Mouse (Mus musculus) retina, postnatal 7 days (tissue): ENCODE measurements around the gene St8sia4.

Source experiments
- DNase-seq: peaks from one replicate; pipeline ENCODE4 v3.0.0-alpha.2; 2012; ENCODE audit warnings: low read depth, low spot score

The St8sia4 gene

DNA sequence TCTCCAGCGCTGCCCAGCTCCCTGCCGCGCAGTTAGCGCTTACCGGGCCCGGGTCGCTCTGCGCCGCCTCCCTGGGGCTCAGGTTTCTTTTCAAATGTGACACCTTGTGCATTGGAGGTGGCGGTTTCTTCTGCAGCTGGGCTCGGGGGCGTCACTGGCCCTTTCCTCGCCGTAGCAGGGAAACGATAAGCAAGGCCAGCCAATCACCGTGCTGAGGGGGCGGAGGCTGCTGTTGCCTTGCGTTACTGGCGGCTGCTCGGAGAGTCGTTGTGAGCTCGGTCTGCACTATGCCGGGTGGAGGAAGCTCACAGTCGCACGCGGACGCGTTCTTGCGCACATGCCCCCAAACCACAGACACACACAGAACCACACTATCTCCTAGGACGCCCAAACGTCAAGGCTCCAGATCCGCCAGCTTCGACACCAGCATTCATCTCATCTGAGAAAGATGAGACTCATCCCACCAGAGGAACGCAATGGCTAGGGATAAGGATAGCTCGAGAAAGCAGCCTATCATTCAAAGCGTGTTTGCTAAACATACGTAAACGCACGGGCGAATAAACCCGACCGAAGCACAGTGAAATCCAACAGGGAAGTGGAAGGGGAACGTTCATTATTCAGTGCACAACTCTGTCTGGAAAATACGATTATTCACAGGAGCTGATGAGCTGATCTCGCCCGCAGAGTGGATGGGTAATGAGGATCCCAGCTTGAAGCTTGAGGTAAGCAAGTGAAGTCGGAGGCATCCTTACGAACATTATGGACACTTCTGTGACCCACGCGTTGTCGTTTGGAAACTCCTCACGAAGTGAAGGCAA is at the start of gene St8sia4:
Gene St8sia4 (minus strand): TSS at position 137 of the 818 bp plus-strand sequence.
- peak; percentile 58 for DNase-seq

- no peak for DNase-seq
These were observed 41.8 kb upstream of the St8sia4 start for GRCm38 (mm10) chr1:95709181-95709580.

GRCm38 (mm10) chr1:95699903-95700302 is 32.5 kb upstream of the St8sia4 start:
- no peak for DNase-seq

GRCm38 (mm10) chr1:95674052-95674451 is 6.7 kb upstream of the St8sia4 start:
- no peak for DNase-seq

DNA sequence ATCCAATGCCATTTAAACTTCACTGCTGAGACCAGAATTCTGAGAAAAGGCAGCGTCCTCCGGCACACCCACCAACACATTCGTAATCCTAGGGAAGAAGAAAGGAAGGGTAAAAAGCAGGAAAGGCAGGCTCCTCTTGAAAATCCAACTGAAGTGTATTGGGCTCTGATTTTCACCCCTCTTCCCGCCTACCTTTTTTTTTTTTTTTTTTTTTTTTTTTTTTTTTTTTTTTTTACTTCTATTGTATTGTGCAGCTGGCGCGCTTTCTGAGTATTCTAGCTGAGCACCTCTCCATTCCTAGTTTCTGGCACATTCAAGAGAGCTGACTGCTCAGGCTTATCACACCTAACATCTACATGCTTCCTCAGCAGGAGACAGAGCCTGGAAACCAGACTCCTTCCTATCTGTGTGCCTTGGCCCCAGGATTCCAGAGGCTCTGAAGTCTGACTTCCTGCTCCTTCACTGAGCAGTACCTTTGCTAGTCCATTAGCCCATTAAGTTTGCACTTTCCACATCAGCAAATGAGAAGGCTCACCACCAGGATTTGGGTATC is 958 bp upstream of the St8sia4 start:
- no peak for DNase-seq

GRCm38 (mm10) chr1:95666541-95667320 is 640 bp downstream of the St8sia4 start:
- DNase-seq, result no peak

DNA sequence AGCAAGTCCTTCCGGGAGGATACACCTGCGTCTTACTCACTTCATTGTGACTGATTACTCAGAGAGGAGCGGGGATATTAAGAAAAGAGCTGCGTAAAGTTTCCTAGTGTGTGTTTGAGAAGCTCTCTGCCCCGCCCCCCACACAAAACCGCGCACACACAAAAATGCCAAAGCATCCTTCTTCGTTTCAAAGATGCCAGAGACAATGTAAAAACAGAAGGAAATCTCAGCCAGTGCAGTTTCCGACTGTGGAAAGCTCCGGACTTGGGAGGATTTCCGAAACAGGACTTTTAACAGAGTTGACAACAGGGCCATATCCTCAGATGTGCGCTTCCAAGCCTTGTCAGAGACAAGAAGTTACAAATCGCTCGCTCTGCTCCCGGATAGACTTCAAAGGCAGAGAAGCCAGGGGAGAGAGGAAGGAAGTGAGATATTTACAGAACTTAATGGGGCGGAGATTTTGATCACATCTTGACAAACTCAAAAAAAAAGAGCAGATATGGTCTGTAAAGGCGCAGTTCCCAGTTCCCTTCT is 1.4 kb downstream of the St8sia4 start:
- no peak for DNase-seq

DNA sequence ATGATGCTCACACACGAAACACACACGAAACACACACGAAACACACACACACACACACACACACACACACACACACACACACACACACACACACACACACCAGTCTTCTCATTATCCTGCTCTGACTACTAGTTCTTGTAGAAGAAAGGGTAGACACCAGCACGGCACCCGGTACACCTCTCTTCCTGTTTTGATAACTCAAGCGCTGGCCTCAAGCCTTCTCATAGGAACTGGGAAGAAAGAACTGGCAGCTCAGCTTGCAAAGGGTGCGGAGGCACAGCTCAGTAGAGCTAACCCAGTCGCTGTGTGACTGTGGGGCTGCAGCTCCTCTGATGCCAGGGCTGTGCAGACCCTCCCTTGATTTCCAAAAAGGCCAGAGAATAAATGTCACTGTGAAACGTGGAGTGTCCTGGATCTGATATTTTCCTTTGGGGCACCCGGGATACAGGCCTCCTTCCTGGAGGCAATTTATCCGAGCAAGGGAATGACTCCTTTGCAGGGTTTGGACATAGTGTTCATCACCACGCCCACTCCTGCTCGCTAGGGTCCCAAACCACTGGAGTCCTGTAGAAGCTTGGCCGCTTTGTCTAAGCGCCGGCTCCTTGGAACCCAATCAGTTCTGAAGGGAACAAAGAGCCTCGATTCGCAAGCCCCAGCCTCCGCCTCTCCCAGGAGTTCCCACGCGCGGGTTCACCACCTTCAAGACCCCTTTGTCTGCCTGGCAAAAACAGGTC is 2.2 kb downstream of the St8sia4 start:
- DNase-seq, result no peak

- DNase-seq, result no peak
These were observed 3.0 kb downstream of the St8sia4 start for GRCm38 (mm10) chr1:95664321-95664825.

GRCm38 (mm10) chr1:95657051-95657668 is 10.2 kb downstream of the St8sia4 start:
- no peak for DNase-seq

- no peak for DNase-seq
These were observed 11.8 kb downstream of the St8sia4 start for GRCm38 (mm10) chr1:95655564-95655963.

DNA sequence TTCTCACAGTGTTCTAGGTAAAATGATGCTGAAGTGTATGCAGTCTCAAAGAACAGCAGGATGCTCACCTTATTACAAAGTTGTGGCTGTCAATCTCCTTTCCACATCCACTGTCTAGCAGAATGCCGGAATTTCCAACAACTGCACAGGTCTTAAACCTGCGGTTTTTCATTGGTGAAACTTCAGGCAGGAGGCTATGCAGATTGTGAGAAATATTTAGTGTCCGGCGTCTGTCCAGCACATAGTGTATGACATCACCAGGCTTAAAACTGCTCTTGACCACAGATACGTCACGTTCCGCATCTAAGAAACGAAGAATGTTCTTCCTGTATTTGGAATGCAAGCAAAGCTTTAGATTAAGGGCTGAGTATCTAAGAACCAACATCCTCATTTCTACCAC is 13.9 kb downstream of the St8sia4 start:
- DNase-seq, result no peak

DNA sequence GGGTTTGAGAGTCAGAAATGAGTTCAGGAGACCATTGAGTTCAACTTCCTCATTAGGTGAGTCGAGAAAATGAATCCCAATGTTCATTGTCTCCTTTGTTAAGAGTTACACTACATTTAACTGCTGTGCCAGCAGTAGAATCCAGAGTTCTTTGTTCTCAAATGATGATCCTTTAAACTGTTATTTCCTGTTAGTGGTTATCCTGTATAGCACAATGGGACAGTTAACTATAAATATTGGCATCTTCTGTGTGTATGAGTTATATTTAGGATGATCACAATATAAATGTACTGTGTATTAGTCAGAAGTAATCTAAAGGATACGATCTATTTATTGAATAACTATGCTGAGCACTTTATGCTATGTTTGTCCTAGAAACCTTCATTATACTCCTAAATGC is 23.1 kb downstream of the St8sia4 start:
- DNase-seq, result no peak

- no peak for DNase-seq
These were observed 28.4 kb downstream of the St8sia4 start for GRCm38 (mm10) chr1:95639001-95639400.

- no peak for DNase-seq
These were observed 43.0 kb downstream of the St8sia4 start for GRCm38 (mm10) chr1:95624376-95624775.

DNA sequence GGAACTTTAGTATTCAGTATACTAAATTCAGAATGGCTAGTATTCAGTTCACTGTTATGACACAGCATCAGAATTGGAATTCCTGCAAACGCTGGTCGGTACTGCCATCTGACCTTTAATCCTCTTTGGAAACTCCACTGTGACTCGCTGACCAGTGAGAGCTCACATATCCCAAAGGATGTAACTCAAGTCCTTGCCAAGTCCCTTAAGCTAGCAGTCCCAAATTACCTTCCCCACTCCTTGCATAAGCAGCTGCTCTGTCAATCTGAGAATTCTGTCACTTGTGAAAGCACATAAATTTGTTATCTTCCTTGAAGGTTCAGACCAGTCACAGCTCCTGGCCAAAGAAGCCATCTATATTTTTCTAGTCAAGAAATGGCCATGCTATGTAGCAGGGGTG is 48.7 kb downstream of the St8sia4 start:
- no peak for DNase-seq

- DNase-seq, result no peak
These were observed 49.2 kb downstream of the St8sia4 start for GRCm38 (mm10) chr1:95618125-95618524.

- no peak for DNase-seq
These were observed 57.4 kb downstream of the St8sia4 start for GRCm38 (mm10) chr1:95610017-95610416.

DNA sequence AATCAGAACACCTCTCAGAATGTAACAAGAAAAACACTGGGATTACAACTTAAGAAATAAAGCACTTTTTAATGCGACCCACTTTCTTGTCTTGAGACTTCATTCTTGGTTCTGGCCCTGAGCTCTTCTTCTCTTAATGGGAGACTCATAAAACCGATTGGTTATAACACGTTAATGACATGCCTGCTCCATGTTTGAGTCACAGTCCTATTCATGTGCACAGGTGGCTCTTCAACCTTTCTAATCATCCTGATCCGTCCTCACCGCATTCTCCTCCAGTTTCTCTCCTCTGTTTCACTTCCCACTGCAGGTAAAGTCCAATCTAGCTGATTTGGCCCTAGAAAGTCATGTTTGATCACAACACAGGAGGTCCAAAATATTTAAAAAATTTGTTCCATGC is 58.3 kb downstream of the St8sia4 start:
- no peak for DNase-seq

- no peak for DNase-seq
These were observed 61.9 kb downstream of the St8sia4 start for GRCm38 (mm10) chr1:95605458-95605857.

- DNase-seq, result no peak
These were observed 69.3 kb downstream of the St8sia4 start for GRCm38 (mm10) chr1:95598108-95598507.
